Mouse (Mus musculus) kidney, embryonic 15.5 days (tissue): Measurements from ENCODE around the gene Slc34a3. TPM values are rescaled to one million over a fixed set of nuclear protein-coding genes. Genes with fewer than 3 reads are reported as not detected.

Experiments
- ATAC-seq: fragments of 200-750 bp; cut with Nextera tagmentation; replicated peaks from 2 replicates; pipeline ENCODE4 v1.8.0; 2017; ENCODE audit warnings: moderate TSS enrichment; ENCODE audit not compliant: low FRiP score
- H3K27ac ChIP-seq: fragments of 300-500 bp; sonication (generic); 2 replicates; pipeline ENCODE4 v1.5.1; 2015; ENCODE audit warnings: mild to moderate bottlenecking, inconsistent platforms
- H3K27me3 ChIP-seq: fragments of 300-500 bp; sonication (generic); 2 replicates; pipeline ENCODE4 v1.6.1; 2015; ENCODE audit warnings: inconsistent platforms
- H3K36me3 ChIP-seq: fragments of 300-500 bp; sonication (generic); 2 replicates; pipeline ENCODE4 v1.6.1; 2015; ENCODE audit warnings: inconsistent platforms
- H3K4me1 ChIP-seq: fragments of 300-500 bp; sonication (generic); 2 replicates; pipeline ENCODE4 v1.6.1; 2015; ENCODE audit warnings: inconsistent platforms
- H3K4me2 ChIP-seq: fragments of 300-500 bp; sonication (generic); 2 replicates; pipeline ENCODE4 v1.6.1; 2015; ENCODE audit warnings: moderate library complexity, mild to moderate bottlenecking, inconsistent platforms
- H3K4me3 ChIP-seq: fragments of 300-500 bp; sonication (generic); replicated peaks from 2 replicates; pipeline ENCODE4 v1.5.1; 2015; ENCODE audit warnings: mild to moderate bottlenecking, inconsistent platforms
- H3K9ac ChIP-seq: fragments of 300-500 bp; sonication (generic); 2 replicates; pipeline ENCODE4 v1.6.1; 2015; ENCODE audit warnings: mild to moderate bottlenecking, inconsistent platforms
- H3K9me3 ChIP-seq: fragments of 300-500 bp; sonication (generic); replicated peaks from 2 replicates; pipeline ENCODE4 v1.6.1; 2016; ENCODE audit warnings: inconsistent platforms
- WGBS: fragments of 180-500 bp; shearing (Covaris S2); methylation state at CpG from one replicate; pipeline ENCODE4 v1.1.7; 2015; ENCODE audit warnings: mixed read lengths; 5-methylcytosine and 5-hydroxymethylcytosine counted together
- polyA plus RNA-seq: library from polyadenylated mRNA; unstranded; fragments of >200 nt; fragmentation: Nextera tagmentation; extraction: Ambion mirVana; gene quantifications from 2 replicates; pipeline ENCODE4 v1.2.1, GENCODE M21; 2015

Gene Slc34a3
- 0.78 and 0.99 TPM in 2 replicates for polyA plus RNA-seq

DNA sequence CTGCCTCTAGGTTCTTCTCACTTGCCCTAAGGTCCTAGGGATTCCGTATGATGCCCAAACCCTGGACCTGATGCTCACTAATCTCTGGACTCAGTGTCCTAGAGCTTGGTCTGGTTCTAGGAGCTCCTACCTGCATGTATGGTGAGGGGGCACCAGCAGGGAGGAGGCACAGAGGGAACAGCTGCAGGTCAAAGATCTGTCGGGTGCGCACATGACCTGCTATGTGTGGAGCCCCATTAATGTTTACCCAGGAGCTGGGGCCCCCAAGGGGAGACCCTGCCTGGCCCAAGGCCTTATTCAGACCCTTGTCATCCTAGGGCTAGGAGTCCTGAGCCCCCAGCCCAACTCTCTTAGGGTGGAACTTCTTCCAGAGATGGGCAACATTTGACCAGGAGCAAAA is at the start of gene Slc34a3:
Slc34a3 (minus strand) TSS at position 315 of the 400 bp plus-strand sequence.
- H3K36me3 ChIP-seq: no peaks in the 10 kb centered on the region
- no peaks in the 10 kb centered on the region for H3K27me3 ChIP-seq
- 75% methylated on average over 3 of the region's 3 CpGs for WGBS
- peaks cover 9% of the 10 kb centered on the region for H3K4me1 ChIP-seq
- H3K4me3 ChIP-seq: no peak within 1 kb of the TSS
- H3K9ac ChIP-seq: no peak within 1 kb of the TSS
- H3K9me3 ChIP-seq: no peaks in the 10 kb centered on the region
- H3K4me2 ChIP-seq: no peak within 1 kb of the TSS
- ATAC-seq: no peak
- peak within 1 kb of the TSS; percentile 61 for H3K27ac ChIP-seq

DNA sequence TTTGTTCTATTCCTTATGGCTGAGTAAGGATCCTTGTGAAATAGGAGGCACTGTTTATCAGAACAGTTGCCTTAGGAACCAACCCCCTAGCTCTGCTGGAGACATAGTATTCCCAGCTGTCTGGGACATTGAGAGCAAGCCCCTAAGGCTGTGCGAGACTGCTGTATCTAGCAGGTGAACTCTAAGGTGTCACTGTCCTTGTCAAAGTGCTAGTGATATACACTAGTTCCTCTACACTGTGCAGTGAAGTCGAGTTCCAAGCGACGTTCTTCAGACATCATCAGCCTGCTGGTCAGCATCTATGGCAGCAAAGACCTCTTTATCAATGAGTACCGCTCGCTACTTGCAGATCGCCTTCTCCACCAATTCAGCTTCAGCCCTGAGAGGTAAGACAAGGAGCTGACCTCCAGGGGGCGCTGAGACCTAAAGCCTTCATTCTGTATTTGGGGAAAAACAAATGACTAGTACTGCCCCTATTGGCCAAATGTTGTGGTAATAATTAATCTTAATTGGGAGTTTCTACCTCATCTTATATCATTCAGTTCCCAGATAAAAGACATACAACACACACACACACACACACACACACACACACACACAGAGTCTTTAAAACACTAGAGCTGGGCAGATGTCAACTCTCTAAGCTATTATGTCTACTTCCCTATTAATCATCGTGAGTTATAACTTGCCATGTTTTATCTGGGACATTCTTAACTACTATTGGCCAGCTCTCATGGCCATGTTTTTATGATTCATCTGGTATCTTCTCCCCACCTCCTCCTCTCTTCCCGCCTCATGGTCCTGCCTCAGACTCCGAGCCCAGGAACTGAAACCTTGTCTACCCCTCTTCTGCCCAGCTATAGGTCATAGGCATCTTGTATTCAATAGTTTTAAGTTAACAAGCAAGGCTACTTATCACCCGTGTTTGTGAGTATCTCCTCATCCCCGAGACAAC is 45.0 kb upstream of the Slc34a3 start:
- no peak; the same call in 1 of the 2 replicates for ATAC-seq
- peaks cover 98% of the 10 kb centered on the region for H3K36me3 ChIP-seq
- WGBS: 66% methylated on average over 13 of the region's 13 CpGs

GRCm38 (mm10) chr2:25273010-25273409 is 38.8 kb upstream of the Slc34a3 start:
- Histone ChIP-seq H3K9ac (peak overlapping the region; percentile 87), H3K4me3 (peak overlapping the region; percentile 73), H3K4me1 (peaks cover 30% of the 10 kb centered on the region), H3K9me3 (no peaks in the 10 kb centered on the region), H3K27ac (0 out of 2 replicates have a peak overlapping the region, but pooled peaks have one; percentile 61), H3K36me3 (peaks cover 72% of the 10 kb centered on the region), H3K4me2 (peak overlapping the region; percentile 93), H3K27me3 (no peaks in the 10 kb centered on the region)
- WGBS: 29% methylated on average over 16 of the region's 16 CpGs
- no peak for ATAC-seq

More for the DNA sequence above, 45.0 kb upstream of the Slc34a3 start:
- no peaks in the 10 kb centered on the region for H3K9me3 ChIP-seq
- H3K27me3 ChIP-seq: no peaks in the 10 kb centered on the region
- H3K4me1 ChIP-seq: peaks cover 3% of the 10 kb centered on the region; the same call in 1 of the 2 replicates
- no peak overlapping the region for H3K27ac ChIP-seq
- no peak overlapping the region for H3K4me2 ChIP-seq
- no peak overlapping the region for H3K4me3 ChIP-seq
- no peak overlapping the region for H3K9ac ChIP-seq

GRCm38 (mm10) chr2:25272515-25272914 is 38.4 kb upstream of the Slc34a3 start:
- H3K27ac ChIP-seq: peak overlapping the region; percentile 61
- peak overlapping the region; percentile 73 for H3K4me3 ChIP-seq
- peak overlapping the region; percentile 93 for H3K4me2 ChIP-seq
- peak; percentile 65 for ATAC-seq
- H3K9me3 ChIP-seq: no peaks in the 10 kb centered on the region
- H3K36me3 ChIP-seq: peaks cover 67% of the 10 kb centered on the region
- H3K9ac ChIP-seq: peak overlapping the region; percentile 87
- H3K27me3 ChIP-seq: no peaks in the 10 kb centered on the region
- H3K4me1 ChIP-seq: peaks cover 30% of the 10 kb centered on the region
- WGBS: under 1% methylated on average over 28 of the region's 29 CpGs

- Histone ChIP-seq H3K27ac (peak within 1 kb of the TSS; percentile 85), H3K27me3 (no peaks in the 10 kb centered on the region), H3K9ac (peak within 1 kb of the TSS; percentile 87), H3K4me3 (peak within 1 kb of the TSS; percentile 73), H3K4me1 (peaks cover 36% of the 10 kb centered on the region), H3K9me3 (no peaks in the 10 kb centered on the region), H3K36me3 (peaks cover 61% of the 10 kb centered on the region), H3K4me2 (peak within 1 kb of the TSS; percentile 93)
- peak; percentile 97 for ATAC-seq
- under 1% methylated on average over 55 of the region's 55 CpGs for WGBS
These were observed 37.8 kb upstream of the Slc34a3 start, which contains the start of the genes Ssna1 and Anapc2 for GRCm38 (mm10) chr2:25271827-25272511. Gene Ssna1, minus strand, starts transcription at chr2:25272438. Gene Anapc2, plus strand, starts transcription at chr2:25272478.

GRCm38 (mm10) chr2:25267746-25268309 is 33.7 kb upstream of the Slc34a3 start:
- WGBS: 71% methylated on average over 4 of the region's 4 CpGs
- Histone ChIP-seq H3K4me3 (no peak overlapping the region), H3K4me2 (no peak overlapping the region), H3K9me3 (no peaks in the 10 kb centered on the region), H3K36me3 (peaks cover 25% of the 10 kb centered on the region), H3K27ac (no peak overlapping the region), H3K9ac (no peak overlapping the region), H3K4me1 (peaks cover 60% of the 10 kb centered on the region), H3K27me3 (peaks cover 11% of the 10 kb centered on the region)
- no peak for ATAC-seq

- peaks cover 61% of the 10 kb centered on the region for H3K4me1 ChIP-seq
- ATAC-seq: no peak
- no peak overlapping the region for H3K4me2 ChIP-seq
- no peaks in the 10 kb centered on the region for H3K9me3 ChIP-seq
- no peak overlapping the region for H3K9ac ChIP-seq
- H3K4me3 ChIP-seq: no peak overlapping the region
- no peak overlapping the region for H3K27ac ChIP-seq
- H3K36me3 ChIP-seq: peaks cover 25% of the 10 kb centered on the region
- peaks cover 11% of the 10 kb centered on the region for H3K27me3 ChIP-seq
These were observed 33.1 kb upstream of the Slc34a3 start for GRCm38 (mm10) chr2:25267241-25267640.

GRCm38 (mm10) chr2:25266720-25267119 is 32.6 kb upstream of the Slc34a3 start:
- Histone ChIP-seq H3K4me1 (peaks cover 65% of the 10 kb centered on the region), H3K9ac (peak overlapping the region; percentile 2; the same call in 1 of the 2 replicates), H3K4me2 (peak overlapping the region; percentile 97; the same call in 1 of the 2 replicates), H3K36me3 (peaks cover 25% of the 10 kb centered on the region), H3K27me3 (peaks cover 11% of the 10 kb centered on the region), H3K4me3 (no peak overlapping the region), H3K27ac (no peak overlapping the region), H3K9me3 (no peaks in the 10 kb centered on the region)
- 33% methylated on average over 2 of the region's 2 CpGs for WGBS
- ATAC-seq: no peak

- H3K9ac ChIP-seq: peak overlapping the region; percentile 2; the same call in 1 of the 2 replicates
- H3K36me3 ChIP-seq: peaks cover 25% of the 10 kb centered on the region
- H3K4me1 ChIP-seq: peaks cover 59% of the 10 kb centered on the region
- H3K27me3 ChIP-seq: peaks cover 11% of the 10 kb centered on the region
- H3K4me3 ChIP-seq: peak overlapping the region; percentile 10; the same call in 1 of the 2 replicates
- peak overlapping the region; percentile 97 for H3K4me2 ChIP-seq
- H3K27ac ChIP-seq: no peak overlapping the region
- 71% methylated on average over 6 of the region's 6 CpGs for WGBS
- ATAC-seq: no peak
- no peaks in the 10 kb centered on the region for H3K9me3 ChIP-seq
These were observed 31.9 kb upstream of the Slc34a3 start for GRCm38 (mm10) chr2:25265897-25266656.

- no peak for ATAC-seq
- H3K4me1 ChIP-seq: peaks cover 52% of the 10 kb centered on the region
- no peak overlapping the region for H3K9ac ChIP-seq
- WGBS: 78% methylated on average over 3 of the region's 3 CpGs
- no peak overlapping the region for H3K27ac ChIP-seq
- no peaks in the 10 kb centered on the region for H3K9me3 ChIP-seq
- peak overlapping the region; percentile 97; the same call in 1 of the 2 replicates for H3K4me2 ChIP-seq
- H3K4me3 ChIP-seq: no peak overlapping the region
- H3K27me3 ChIP-seq: peaks cover 11% of the 10 kb centered on the region
- H3K36me3 ChIP-seq: peaks cover 15% of the 10 kb centered on the region
These were observed 30.7 kb upstream of the Slc34a3 start for GRCm38 (mm10) chr2:25264851-25265250.

DNA sequence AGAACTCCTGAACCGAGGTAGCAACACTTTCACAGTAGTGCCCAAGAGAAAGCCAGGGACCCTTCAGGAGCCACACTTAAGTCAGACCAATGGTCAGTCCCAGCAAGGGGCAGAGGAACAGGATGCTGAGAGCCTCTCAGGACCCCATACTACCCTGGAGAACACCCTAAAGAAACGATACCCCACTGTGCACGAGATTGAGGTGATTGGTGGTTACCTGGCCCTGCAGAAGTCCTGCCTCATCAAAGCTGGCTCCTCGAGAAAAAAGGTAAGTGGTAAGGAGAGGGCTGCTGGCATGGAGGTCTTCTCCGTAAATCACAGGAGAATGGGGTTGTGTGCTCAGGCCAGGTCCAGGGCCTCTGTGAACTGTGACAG is 30.1 kb upstream of the Slc34a3 start:
- peaks cover 11% of the 10 kb centered on the region for H3K27me3 ChIP-seq
- ATAC-seq: no peak
- no peaks in the 10 kb centered on the region for H3K9me3 ChIP-seq
- H3K4me2 ChIP-seq: peak overlapping the region; percentile 97
- H3K27ac ChIP-seq: no peak overlapping the region
- H3K9ac ChIP-seq: peak overlapping the region; percentile 66; the same call in 1 of the 2 replicates
- H3K36me3 ChIP-seq: peaks cover 9% of the 10 kb centered on the region
- peaks cover 52% of the 10 kb centered on the region for H3K4me1 ChIP-seq
- WGBS: 78% methylated on average over 5 of the region's 5 CpGs
- peak overlapping the region; percentile 76; the same call in 1 of the 2 replicates for H3K4me3 ChIP-seq
